Mouse (Mus musculus) E14TG2a.4 (cell line): ENCODE measurements around the gene Baz1a.

Source experiments
- H3K27me3 ChIP-seq: 2 replicates; pipeline ENCODE4 v1.6.1; 2014; ENCODE audit warnings: low read length, control low read depth; ENCODE audit not compliant: insufficient read depth
- H3K36me3 ChIP-seq: 2 replicates; pipeline ENCODE4 v1.6.1; 2014; ENCODE audit warnings: low read length, control low read depth; ENCODE audit not compliant: insufficient read depth
- H3K4me1 ChIP-seq: replicated peaks from 2 replicates; pipeline ENCODE4 v1.6.1; 2014; ENCODE audit warnings: low read depth, low read length, control low read depth
- H3K4me3 ChIP-seq: replicated peaks from 2 replicates; pipeline ENCODE4 v1.5.1; 2014; ENCODE audit warnings: mild to moderate bottlenecking, low read length
- H3K9me3 ChIP-seq: 2 replicates; pipeline ENCODE4 v1.6.1; 2014; ENCODE audit warnings: low read length, control low read depth
- CTCF ChIP-seq: conservative IDR thresholded peaks from 2 replicates; pipeline ENCODE4 v1.5.1; 2014; ENCODE audit warnings: low read length
- NANOG ChIP-seq: IDR thresholded peaks from 2 replicates; pipeline ENCODE4 v1.6.1; 2014; ENCODE audit warnings: borderline replicate concordance, low read length, mixed read lengths
- POU5F1 ChIP-seq: IDR thresholded peaks from 2 replicates; pipeline ENCODE4 v1.6.1; 2014; ENCODE audit warnings: low read length, borderline replicate concordance

Baz1a gene

GRCm38 (mm10) chr12:55013626-55014398, at the start of gene Baz1a:
Baz1a (minus strand) TSS chr12:55014348.
- H3K27me3 ChIP-seq = 0 out of 2 replicates have a peak, but pooled peaks cover 2% of the 10 kb centered on the region
- no peak for TF ChIP-seq CTCF
- no peak for TF ChIP-seq NANOG
- no peak for TF ChIP-seq POU5F1

GRCm38 (mm10) chr12:55062141-55062540, 48.0 kb upstream of the Baz1a start:
- no peaks in the 10 kb centered on the region for H3K9me3 ChIP-seq
- no peaks in the 10 kb centered on the region for H3K27me3 ChIP-seq
- no peak overlapping the region for H3K4me3 ChIP-seq
- no peak for TF ChIP-seq POU5F1
- no peak for TF ChIP-seq CTCF
- TF ChIP-seq NANOG = no peak
- H3K4me1 ChIP-seq = no peaks in the 10 kb centered on the region; the same call in 1 of the 2 replicates
- H3K36me3 ChIP-seq = peaks cover 56% of the 10 kb centered on the region

More at GRCm38 (mm10) chr12:55013626-55014398, at the start of gene Baz1a:
- Histone ChIP-seq H3K9me3 (no peaks in the 10 kb centered on the region), H3K4me3 (no peak within 1 kb of the TSS), H3K36me3 (no peaks in the 10 kb centered on the region), H3K4me1 (0 out of 2 replicates have a peak, but pooled peaks cover 2% of the 10 kb centered on the region)

GRCm38 (mm10) chr12:55061006-55061405, 46.9 kb upstream of the Baz1a start:
- Histone ChIP-seq H3K4me3 (no peak overlapping the region), H3K9me3 (no peaks in the 10 kb centered on the region), H3K27me3 (no peaks in the 10 kb centered on the region), H3K4me1 (no peaks in the 10 kb centered on the region), H3K36me3 (peaks cover 65% of the 10 kb centered on the region)
- TF ChIP-seq NANOG = no peak
- no peak for TF ChIP-seq CTCF
- TF ChIP-seq POU5F1 = no peak

GRCm38 (mm10) chr12:55060212-55060898, 46.2 kb upstream of the Baz1a start:
- Histone ChIP-seq H3K36me3 (peaks cover 70% of the 10 kb centered on the region), H3K4me1 (no peaks in the 10 kb centered on the region), H3K4me3 (no peak overlapping the region), H3K9me3 (no peaks in the 10 kb centered on the region), H3K27me3 (no peaks in the 10 kb centered on the region)
- TF ChIP-seq NANOG (no peak), CTCF (no peak), POU5F1 (no peak)

- TF ChIP-seq NANOG = no peak
- no peak for TF ChIP-seq POU5F1
- no peak for TF ChIP-seq CTCF
- Histone ChIP-seq H3K36me3 (peaks cover 72% of the 10 kb centered on the region), H3K9me3 (no peaks in the 10 kb centered on the region), H3K4me3 (no peak overlapping the region), H3K27me3 (no peaks in the 10 kb centered on the region), H3K4me1 (no peaks in the 10 kb centered on the region)
These were observed 45.7 kb upstream of the Baz1a start for GRCm38 (mm10) chr12:55059812-55060211.

GRCm38 (mm10) chr12:55058865-55059615, 44.9 kb upstream of the Baz1a start:
- TF ChIP-seq CTCF (no peak), NANOG (no peak), POU5F1 (no peak)
- H3K4me1 ChIP-seq = no peaks in the 10 kb centered on the region
- no peak overlapping the region for H3K4me3 ChIP-seq
- H3K36me3 ChIP-seq = peaks cover 77% of the 10 kb centered on the region
- no peaks in the 10 kb centered on the region for H3K9me3 ChIP-seq
- no peaks in the 10 kb centered on the region for H3K27me3 ChIP-seq

GRCm38 (mm10) chr12:55056703-55057102, 42.6 kb upstream of the Baz1a start:
- Histone ChIP-seq H3K4me3 (no peak overlapping the region), H3K36me3 (peaks cover 79% of the 10 kb centered on the region), H3K9me3 (no peaks in the 10 kb centered on the region), H3K27me3 (no peaks in the 10 kb centered on the region), H3K4me1 (0 out of 2 replicates have a peak, but pooled peaks cover 1% of the 10 kb centered on the region)
- TF ChIP-seq POU5F1 (no peak), NANOG (no peak), CTCF (no peak)
